Mouse (Mus musculus) MEL (cell line): ENCODE measurements around the gene Ddi2. TPM values are rescaled to one million over a fixed set of nuclear protein-coding genes. Genes with fewer than 3 reads are reported as not detected.
A peak's percentile ranks its signal among the peaks of the same experiment; 100 is the strongest.

ENCODE experiments used
- DNase-seq: peaks from one replicate; pipeline ENCODE4 v3.0.0; 2011; ENCODE audit warnings: low read depth, low spot score
- H3K27ac ChIP-seq: 2 replicates; pipeline ENCODE4 v1.5.1; 2012; ENCODE audit warnings: low read depth, mild to moderate bottlenecking, control low read depth, low read length, moderate library complexity; ENCODE audit not compliant: control insufficient read depth
- H3K27me3 ChIP-seq, 2 experiments: fragments of 150-350 bp in 1 of 2; sonication (generic) in 1 of 2; 2 replicates each; pipeline ENCODE4 v1.6.1; 2012; ENCODE audit warnings: low read length in 2 of 2, mild to moderate bottlenecking in 2 of 2, improper control_type of control experiment in 1 of 2, moderate library complexity in 1 of 2; ENCODE audit not compliant: insufficient read depth in 2 of 2, control insufficient read depth in 1 of 2
- H3K36me3 ChIP-seq, 2 experiments: 2 replicates each; pipeline ENCODE4 v1.6.1; 2012 to 2014; ENCODE audit warnings: low read length in 2 of 2, improper control_type of control experiment in 1 of 2, inconsistent platforms in 1 of 2, mild to moderate bottlenecking in 1 of 2; ENCODE audit not compliant: insufficient read depth in 2 of 2, control insufficient read depth in 1 of 2
- H3K4me1 ChIP-seq, 2 experiments: fragments of 150-350 bp in 1 of 2; sonication (generic) in 1 of 2; 2 replicates each; pipeline ENCODE4 v1.6.1; 2012; ENCODE audit warnings: low read length in 2 of 2, improper control_type of control experiment in 1 of 2, mild to moderate bottlenecking in 1 of 2; ENCODE audit not compliant: insufficient read depth in 2 of 2, control insufficient read depth in 1 of 2
- H3K4me3 ChIP-seq, 2 experiments: fragments of 150-350 bp in 1 of 2; sonication (generic) in 1 of 2; 2 replicates each; pipeline ENCODE4 v1.5.1; 2012; ENCODE audit warnings: low read depth in 2 of 2, low read length in 2 of 2, mild to moderate bottlenecking in 2 of 2, moderate library complexity in 2 of 2, control low read depth in 1 of 2, improper control_type of control experiment in 1 of 2; ENCODE audit not compliant: control insufficient read depth in 1 of 2, insufficient read depth in 1 of 2
- H3K79me2 ChIP-seq: 2 replicates; pipeline ENCODE4 v1.6.1; 2012; ENCODE audit warnings: mild to moderate bottlenecking, low read length, moderate library complexity; ENCODE audit not compliant: control insufficient read depth, poor library complexity, insufficient read depth
- H3K9ac ChIP-seq: 2 replicates; pipeline ENCODE4 v1.6.1; 2012; ENCODE audit warnings: low read depth, mild to moderate bottlenecking, control low read depth, low read length, moderate library complexity; ENCODE audit not compliant: control insufficient read depth, poor library complexity, severe bottlenecking
- H3K9me3 ChIP-seq: fragments of 150-350 bp; sonication (generic); replicated peaks from 2 replicates; pipeline ENCODE4 v1.6.1; 2012; ENCODE audit warnings: mild to moderate bottlenecking, low read length, improper control_type of control experiment, moderate library complexity; ENCODE audit not compliant: insufficient read depth
- BHLHE40 ChIP-seq: IDR thresholded peaks from 2 replicates; pipeline ENCODE4 v1.6.1; 2012; ENCODE audit warnings: low read depth, mild to moderate bottlenecking, inconsistent platforms, low read length, improper control_type of control experiment, borderline replicate concordance
- CHD2 ChIP-seq: IDR thresholded peaks from 2 replicates; pipeline ENCODE4 v1.6.1; 2011; ENCODE audit warnings: low read length, improper control_type of control experiment
- CTCF ChIP-seq, 3 experiments: IDR thresholded peaks in 2 of 3; conservative IDR thresholded peaks in 1 of 3; 2 replicates each; pipeline ENCODE4 v1.5.1; 2011 to 2012; ENCODE audit warnings: low read length in 3 of 3, low read depth in 2 of 3, mild to moderate bottlenecking in 2 of 3, improper control_type of control experiment in 1 of 3, inconsistent platforms in 1 of 3, mixed read lengths in 1 of 3, moderate library complexity in 1 of 3; ENCODE audit not compliant: control insufficient read depth in 1 of 3, insufficient read depth in 1 of 3, poor library complexity in 1 of 3, severe bottlenecking in 1 of 3
- E2F4 ChIP-seq: IDR thresholded peaks from 2 replicates; pipeline ENCODE4 v1.6.1; 2011; ENCODE audit warnings: low read depth, low read length, improper control_type of control experiment, borderline replicate concordance
- ELF1 ChIP-seq: IDR thresholded peaks from 2 replicates; pipeline ENCODE4 v1.6.1; 2014; ENCODE audit warnings: low read depth, mild to moderate bottlenecking, inconsistent platforms, low read length, improper control_type of control experiment, moderate library complexity
- EP300 ChIP-seq, 2 experiments: IDR thresholded peaks; 2 replicates each; pipeline ENCODE4 v1.6.1; 2011; ENCODE audit warnings: improper control_type of control experiment in 2 of 2, low read length in 2 of 2, low read depth in 1 of 2, mild to moderate bottlenecking in 1 of 2
- HCFC1 ChIP-seq: IDR thresholded peaks from 2 replicates; pipeline ENCODE4 v1.6.1; 2012; ENCODE audit warnings: low read depth, mild to moderate bottlenecking, inconsistent platforms, low read length, improper control_type of control experiment, moderate library complexity
- MAFK ChIP-seq: IDR thresholded peaks from 2 replicates; pipeline ENCODE4 v1.6.1; 2011; ENCODE audit warnings: low read depth, mild to moderate bottlenecking, low read length, improper control_type of control experiment, borderline replicate concordance
- MAX ChIP-seq: IDR thresholded peaks from 2 replicates; pipeline ENCODE4 v1.6.1; 2011; ENCODE audit warnings: low read length, improper control_type of control experiment
- MAZ ChIP-seq: IDR thresholded peaks from 2 replicates; pipeline ENCODE4 v1.6.1; 2012; ENCODE audit warnings: low read depth, mild to moderate bottlenecking, inconsistent platforms, low read length, improper control_type of control experiment
- MYB ChIP-seq: IDR thresholded peaks from 2 replicates; pipeline ENCODE4 v1.6.1; 2011; ENCODE audit warnings: mild to moderate bottlenecking, low read depth, low read length, improper control_type of control experiment
- MYC ChIP-seq: IDR thresholded peaks from 2 replicates; pipeline ENCODE4 v1.6.1; 2011; ENCODE audit warnings: low read depth, mild to moderate bottlenecking, low read length, improper control_type of control experiment, moderate library complexity
- NELFE ChIP-seq: IDR thresholded peaks from 2 replicates; pipeline ENCODE4 v1.6.1; 2011; ENCODE audit warnings: low read depth, low read length, improper control_type of control experiment
- NRF1 ChIP-seq: IDR thresholded peaks from 2 replicates; pipeline ENCODE4 v1.6.1; 2014; ENCODE audit warnings: low read depth, mild to moderate bottlenecking, inconsistent platforms, low read length, improper control_type of control experiment, moderate library complexity; ENCODE audit not compliant: poor library complexity, insufficient read depth, severe bottlenecking
- POLR2A ChIP-seq, 2 experiments: IDR thresholded peaks; 2 replicates each; pipeline ENCODE4 v1.6.1; 2011 to 2012; ENCODE audit warnings: low read length in 2 of 2, mild to moderate bottlenecking in 2 of 2, control low read depth in 1 of 2, improper control_type of control experiment in 1 of 2, low read depth in 1 of 2, moderate library complexity in 1 of 2; ENCODE audit not compliant: control insufficient read depth in 1 of 2, insufficient read depth in 1 of 2, poor library complexity in 1 of 2
- POLR2AphosphoS2 ChIP-seq: IDR thresholded peaks from 2 replicates; pipeline ENCODE4 v1.6.1; 2011; ENCODE audit warnings: low read length, improper control_type of control experiment
- POLR2AphosphoS5 ChIP-seq: IDR thresholded peaks from 2 replicates; pipeline ENCODE4 v1.6.1; 2012; ENCODE audit warnings: low read depth, borderline replicate concordance, mild to moderate bottlenecking, inconsistent platforms, low read length, moderate library complexity, mixed read lengths
- RAD21 ChIP-seq: IDR thresholded peaks from 2 replicates; pipeline ENCODE4 v1.6.1; 2011; ENCODE audit warnings: mild to moderate bottlenecking, low read depth, low read length, improper control_type of control experiment
- SMC3 ChIP-seq: IDR thresholded peaks from 2 replicates; pipeline ENCODE4 v1.6.1; 2011; ENCODE audit warnings: low read depth, low read length, improper control_type of control experiment
- TAL1 ChIP-seq: IDR thresholded peaks from 2 replicates; pipeline ENCODE4 v1.6.1; 2012; ENCODE audit warnings: mild to moderate bottlenecking, inconsistent platforms, low read length, moderate library complexity, mixed read lengths
- TBP ChIP-seq: IDR thresholded peaks from 2 replicates; pipeline ENCODE4 v1.8.0; 2011; ENCODE audit warnings: low read depth, low read length, improper control_type of control experiment
- TCF12 ChIP-seq: IDR thresholded peaks from 2 replicates; pipeline ENCODE4 v1.6.1; 2014; ENCODE audit warnings: low read depth, mild to moderate bottlenecking, inconsistent platforms, low read length, improper control_type of control experiment, moderate library complexity
- UBTF ChIP-seq: IDR thresholded peaks from 2 replicates; pipeline ENCODE4 v1.6.1; 2012; ENCODE audit warnings: low read depth, mild to moderate bottlenecking, inconsistent platforms, low read length, improper control_type of control experiment, moderate library complexity, borderline replicate concordance; ENCODE audit not compliant: insufficient read depth
- USF1 ChIP-seq: IDR thresholded peaks from 2 replicates; pipeline ENCODE4 v1.6.1; 2014; ENCODE audit warnings: low read depth, mild to moderate bottlenecking, inconsistent platforms, low read length, improper control_type of control experiment, moderate library complexity
- USF2 ChIP-seq, 2 experiments: IDR thresholded peaks; 2 replicates each; pipeline ENCODE4 v1.6.1; 2011 to 2012; ENCODE audit warnings: improper control_type of control experiment in 2 of 2, low read length in 2 of 2, borderline replicate concordance in 1 of 2, inconsistent platforms in 1 of 2, low read depth in 1 of 2, mild to moderate bottlenecking in 1 of 2; ENCODE audit not compliant: insufficient read depth in 1 of 2
- ZC3H11A ChIP-seq: IDR thresholded peaks from 2 replicates; pipeline ENCODE4 v1.6.1; 2012; ENCODE audit warnings: low read depth, mild to moderate bottlenecking, inconsistent platforms, low read length, improper control_type of control experiment
- ZMIZ1 ChIP-seq: IDR thresholded peaks from 2 replicates; pipeline ENCODE4 v1.6.1; 2012; ENCODE audit warnings: low read depth, mild to moderate bottlenecking, inconsistent platforms, low read length, improper control_type of control experiment, moderate library complexity
- ZNF384 ChIP-seq: IDR thresholded peaks from 2 replicates; pipeline ENCODE4 v1.6.1; 2012; ENCODE audit warnings: low read depth, mild to moderate bottlenecking, inconsistent platforms, low read length, improper control_type of control experiment
- polyA plus RNA-seq, 2 experiments: library from polyadenylated mRNA; stranded (reverse) in 1 of 2; unstranded in 1 of 2; fragments of >175 nt in 1 of 2; fragments of >200 nt in 1 of 2; gene quantifications; 2 replicates each; pipeline versions ENCODE4 v1.2.1 to v1.2.4; 2012; ENCODE audit warnings: low replicate concordance in 2 of 2, low read depth in 1 of 2; ENCODE audit not compliant: insufficient read length in 2 of 2, insufficient read depth in 1 of 2, missing spikeins in 1 of 2
- total RNA-seq: library from RNA; depleted of rRNA; stranded (reverse); fragments of 300-350 nt; gene quantifications from 2 replicates; pipeline ENCODE4 v1.2.3, GENCODE M21; 2012; rRNA removed

Gene Ddi2
- total RNA-seq (37.6 and 40.7 TPM in 2 replicates), polyA plus RNA-seq (10 to 100 TPM in 1 of 2 experiments, not detected in 1; 42.8 TPM)

DNA sequence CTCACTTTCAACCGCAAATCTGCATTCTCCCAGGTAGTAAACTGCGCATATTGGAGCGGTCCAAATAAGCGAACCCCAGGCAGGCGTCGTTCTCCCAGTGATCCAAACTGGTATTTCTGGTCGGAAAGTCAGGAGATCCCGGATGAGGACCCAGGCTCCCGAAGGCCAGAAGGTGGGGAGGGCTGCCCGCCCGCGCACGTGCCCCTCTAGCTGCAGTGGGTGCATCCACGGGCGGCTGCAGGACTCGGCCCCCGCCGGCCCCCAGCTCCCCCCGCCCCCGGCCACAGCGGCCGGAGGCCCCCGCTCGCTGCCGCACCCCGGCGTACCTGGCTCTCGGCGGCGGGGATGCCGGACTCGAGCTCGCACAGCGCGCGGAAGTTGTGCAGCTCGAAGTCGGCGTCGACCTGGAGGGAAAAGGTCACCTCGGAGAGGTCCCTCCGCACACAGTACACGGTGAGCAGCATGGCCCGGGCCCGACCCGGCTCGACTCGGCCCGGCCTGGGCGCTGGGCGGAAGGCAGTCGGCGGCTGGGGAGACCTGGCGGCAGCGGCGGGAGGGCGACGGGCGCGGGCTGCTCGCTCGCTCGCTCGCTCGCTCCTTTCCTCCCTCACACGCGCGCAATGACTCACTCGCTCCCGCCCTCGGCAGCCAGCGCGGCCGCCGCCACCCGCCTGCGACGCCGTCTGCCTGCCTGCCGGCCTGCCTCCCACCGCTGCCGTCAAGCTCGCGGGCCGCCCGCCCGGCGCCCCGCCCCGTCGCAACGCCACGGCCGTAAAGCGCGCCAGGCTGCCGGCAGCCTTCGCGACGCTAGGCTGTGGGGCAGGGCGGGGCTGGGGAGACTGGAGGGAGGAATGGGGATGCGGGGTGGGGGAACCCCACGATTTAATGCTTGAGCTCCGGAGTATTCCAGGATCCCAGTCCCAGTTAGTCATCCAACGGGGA lies at the start of gene Ddi2:
Gene Ddi2, minus strand, starts transcription at position 689 of the 942 bp plus-strand sequence.
- Histone ChIP-seq H3K27ac (peak within 1 kb of the TSS; percentile 39), H3K4me3 (peak within 1 kb of the TSS; percentile 73 to 97), H3K79me2 (peaks cover 49% of the 10 kb centered on the region), H3K9ac (peak within 1 kb of the TSS; percentile 81), H3K36me3 (peaks cover 10 to 33% of the 10 kb centered on the region in 2 experiments), H3K4me1 (peaks cover 8 to 29% of the 10 kb centered on the region in 2 experiments), H3K9me3 (no peaks in the 10 kb centered on the region), H3K27me3 (no peaks in the 10 kb centered on the region)
- peak; percentile 92 for DNase-seq
- peak; percentile 94 for TF ChIP-seq NELFE
- TF ChIP-seq POLR2A (IDR thresholded peaks at IDR 0.05; ENCODE audit: control insufficient read depth in 1 of 2, insufficient read depth in 1 of 2, low read depth in 1 of 2, low read length in 2 of 2, poor library complexity in 1 of 2), result peak; percentile 85 to 94
- no peak for TF ChIP-seq EP300 (IDR thresholded peaks at IDR 0.05; ENCODE audit: low read depth in 1 of 2, low read length in 2 of 2)
- TF ChIP-seq ELF1, result peak; percentile 39; the same call in 1 of the 2 replicates
- no peak for TF ChIP-seq UBTF
- 0 out of 2 replicates have a peak, but pooled peaks have one; percentile 5 for TF ChIP-seq USF1
- no peak for TF ChIP-seq MAFK
- TF ChIP-seq ZC3H11A, result no peak
- TF ChIP-seq HCFC1, result peak; percentile 84
- TF ChIP-seq CHD2, result no peak
- no peak for TF ChIP-seq POLR2AphosphoS5
- 0 out of 2 replicates have a peak, but pooled peaks have one; percentile 6 for TF ChIP-seq SMC3
- TF ChIP-seq CTCF (IDR thresholded peaks at IDR 0.05 in 2 of 3, conservative IDR thresholded peaks at IDR 0.05 in 1 of 3; ENCODE audit: control insufficient read depth in 1 of 3, insufficient read depth in 1 of 3, low read depth in 2 of 3, low read length in 3 of 3, poor library complexity in 1 of 3, severe bottlenecking in 1 of 3), result 0 out of 6 replicates have a peak, but pooled peaks of 1 of the 3 experiments have one; percentile 2
- no peak for TF ChIP-seq USF2 (IDR thresholded peaks at IDR 0.05; ENCODE audit: borderline replicate concordance in 1 of 2, insufficient read depth in 1 of 2, low read depth in 1 of 2, low read length in 2 of 2)
- TF ChIP-seq NRF1, result 0 out of 2 replicates have a peak, but pooled peaks have one; percentile 17
- TF ChIP-seq TAL1, result no peak
- TF ChIP-seq TCF12, result peak; percentile 64; the same call in 1 of the 2 replicates
- peak; percentile 89 for TF ChIP-seq ZMIZ1
- TF ChIP-seq MAX, result 0 out of 2 replicates have a peak, but pooled peaks have one; percentile 14
- 0 out of 2 replicates have a peak, but pooled peaks have one; percentile 34 for TF ChIP-seq MYC
- no peak for TF ChIP-seq TBP
- no peak; the same call in 1 of the 2 replicates for TF ChIP-seq BHLHE40
- TF ChIP-seq MAZ, result peak; percentile 94
- TF ChIP-seq MYB, result 0 out of 2 replicates have a peak, but pooled peaks have one; percentile 29
- TF ChIP-seq POLR2AphosphoS2, result peak; percentile 86
- TF ChIP-seq E2F4, result no peak
- no peak for TF ChIP-seq RAD21
- no peak for TF ChIP-seq ZNF384
